Mouse (Mus musculus) colon, adult 2 months (tissue): ENCODE measurements around the gene Ipcef1. TPM values are rescaled to one million over a fixed set of nuclear protein-coding genes. Genes with fewer than 3 reads are reported as not detected.

Source experiments
- polyA plus RNA-seq: library from polyadenylated mRNA; depleted of rRNA; stranded (reverse); fragments of >200 nt; gene quantifications from 2 replicates; pipeline ENCODE4 v1.2.3, GENCODE M21; 2012; rRNA removed

Ipcef1 gene
- polyA plus RNA-seq: 0.07 and 0.09 TPM in 2 replicates

GRCm38 (mm10) chr10:7052315-7053017, at the start of gene Ipcef1:
Ipcef1 (minus strand) TSS chr10:7052478.

Other genes with a start within 250 kb of the Ipcef1 start
- gene Cnksr3, start 159.8 kb upstream of the Ipcef1 start, polyA plus RNA-seq: 14.9 and 19.0 TPM in 2 replicates